Mouse (Mus musculus): ENCODE measurements around the gene Tent5c. TPM values are rescaled to one million over a fixed set of nuclear protein-coding genes. Genes with fewer than 3 reads are reported as not detected.

Tent5c gene
- polyA plus RNA-seq, 1 experiment from 2014 or later, result 3.5 TPM

Other genes starting within 250 kb of the Tent5c start
- 61.3 and 66.0 TPM in 2 replicates for gene Man1a2, start 196.2 kb upstream of the Tent5c start, polyA plus RNA-seq (2014; fragmentation: Nextera tagmentation; extraction: Ambion mirVana)

Data from embryonic facial prominence, embryonic 11.5 days (tissue).